Mouse (Mus musculus) heart, postnatal 0 days (tissue): ENCODE measurements around the gene Fzd10.

ENCODE experiments used
- CTCF ChIP-seq: IDR thresholded peaks from 2 replicates; pipeline ENCODE4 v1.5.1; 2016; ENCODE audit warnings: antibody characterized with exemption, control low read depth, low read depth
- EP300 ChIP-seq: IDR thresholded peaks from 2 replicates; pipeline ENCODE4 v1.6.1; 2016; ENCODE audit warnings: antibody characterized with exemption, low read depth

DNA sequence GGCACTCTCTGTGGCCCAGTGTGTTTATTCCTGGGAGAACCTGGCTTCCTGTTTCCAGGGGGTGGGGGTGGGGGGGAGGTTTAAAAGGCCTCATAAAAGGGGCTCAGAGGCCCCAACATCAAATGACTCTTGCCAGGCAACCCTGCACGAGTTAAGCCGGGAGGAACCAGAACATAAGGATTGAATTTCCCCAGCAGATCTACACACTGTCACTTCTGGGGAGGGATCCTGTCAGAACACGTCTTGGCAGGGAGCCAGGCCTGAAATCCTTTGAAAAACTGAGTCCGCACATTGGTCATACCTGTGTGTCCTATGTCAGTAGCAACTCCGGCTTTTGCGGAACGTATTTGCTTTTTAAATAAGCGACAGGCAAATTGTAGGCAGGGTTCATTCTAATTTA is 19.3 kb downstream of the Fzd10 start:
- TF ChIP-seq CTCF (no peak), EP300 (no peak)
